Mouse (Mus musculus) brain, embryonic 14.5 days (tissue): ENCODE results near the gene Pgghg. TPM values are rescaled to one million over a fixed set of nuclear protein-coding genes. Genes with fewer than 3 reads are reported as not detected.

ENCODE experiments used
- DNase-seq: peaks from one replicate; pipeline ENCODE4 v3.0.0-alpha.2; 2011; ENCODE audit warnings: low read depth
- CTCF ChIP-seq: fragments of 200-500 bp; IDR thresholded peaks from 2 replicates; pipeline ENCODE4 v1.5.1; 2012; ENCODE audit warnings: inconsistent platforms, mild to moderate bottlenecking, moderate library complexity, borderline replicate concordance; ENCODE audit not compliant: insufficient read depth, insufficient read length; ENCODE audit errors: extremely low read depth
- POLR2A ChIP-seq: fragments of 200-500 bp; IDR thresholded peaks from 2 replicates; pipeline ENCODE4 v1.6.1; 2012; ENCODE audit warnings: mild to moderate bottlenecking, inconsistent platforms, borderline replicate concordance; ENCODE audit not compliant: poor library complexity, insufficient read depth, insufficient read length, severe bottlenecking; ENCODE audit errors: extremely low read depth
- polyA plus RNA-seq: library from polyadenylated mRNA; depleted of rRNA; stranded (reverse); fragments of >200 nt; gene quantifications from 2 replicates; pipeline ENCODE4 v1.2.3, GENCODE M21; 2012

Pgghg gene
- polyA plus RNA-seq, 1 experiment, result 13.2 TPM

DNA sequence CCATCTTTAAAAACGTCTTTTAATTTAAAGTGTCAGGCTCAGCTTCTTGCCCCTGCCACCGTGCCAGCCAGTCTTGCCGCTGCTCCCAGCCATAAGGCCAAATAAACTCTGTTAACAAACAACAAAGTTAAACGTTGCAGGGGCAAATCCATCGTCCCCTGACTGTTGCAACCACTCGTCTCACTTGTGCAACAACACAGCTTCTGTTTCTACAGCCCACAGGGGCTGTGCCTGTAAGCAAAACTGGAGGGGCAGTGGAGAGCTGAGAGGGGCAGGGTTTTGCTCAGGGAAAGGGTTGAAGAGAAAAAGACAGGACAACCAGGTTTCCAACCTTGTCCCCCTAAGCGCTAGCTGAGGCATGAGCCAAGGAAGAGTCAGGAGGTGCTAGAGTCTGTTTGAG lies 33.0 kb upstream of the Pgghg start:
- no peak for DNase-seq
- TF ChIP-seq POLR2A, result no peak
- no peak for TF ChIP-seq CTCF

GRCm38 (mm10) chr7:140908634-140909107 lies 32.5 kb upstream of the Pgghg start:
- peak; percentile 82 for DNase-seq
- peak; percentile 86 for TF ChIP-seq CTCF
- TF ChIP-seq POLR2A, result no peak

DNA sequence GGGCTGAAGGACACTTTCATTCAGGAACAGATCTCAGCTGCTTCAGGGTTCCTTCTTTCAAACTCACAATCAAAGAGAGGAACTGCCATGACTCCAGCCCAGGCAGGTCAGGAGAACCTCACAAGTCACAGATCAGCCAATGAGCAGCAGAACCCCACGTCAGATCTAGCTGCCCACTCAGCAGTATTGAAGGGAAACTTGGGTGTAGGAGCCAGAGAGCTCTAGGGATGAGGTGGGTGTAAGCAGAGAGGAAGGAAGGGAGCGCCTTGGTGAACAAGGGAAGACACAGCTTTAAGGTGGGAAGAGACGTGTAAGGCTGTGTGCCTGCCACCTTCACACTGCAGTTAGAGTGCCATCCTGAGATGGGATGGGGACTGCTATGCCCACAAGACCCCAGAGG lies 28.9 kb upstream of the Pgghg start:
- DNase-seq, result no peak
- TF ChIP-seq CTCF (no peak), POLR2A (no peak)

GRCm38 (mm10) chr7:140912846-140913482 lies 28.2 kb upstream of the Pgghg start:
- no peak for DNase-seq
- no peak for TF ChIP-seq CTCF
- no peak for TF ChIP-seq POLR2A

DNA sequence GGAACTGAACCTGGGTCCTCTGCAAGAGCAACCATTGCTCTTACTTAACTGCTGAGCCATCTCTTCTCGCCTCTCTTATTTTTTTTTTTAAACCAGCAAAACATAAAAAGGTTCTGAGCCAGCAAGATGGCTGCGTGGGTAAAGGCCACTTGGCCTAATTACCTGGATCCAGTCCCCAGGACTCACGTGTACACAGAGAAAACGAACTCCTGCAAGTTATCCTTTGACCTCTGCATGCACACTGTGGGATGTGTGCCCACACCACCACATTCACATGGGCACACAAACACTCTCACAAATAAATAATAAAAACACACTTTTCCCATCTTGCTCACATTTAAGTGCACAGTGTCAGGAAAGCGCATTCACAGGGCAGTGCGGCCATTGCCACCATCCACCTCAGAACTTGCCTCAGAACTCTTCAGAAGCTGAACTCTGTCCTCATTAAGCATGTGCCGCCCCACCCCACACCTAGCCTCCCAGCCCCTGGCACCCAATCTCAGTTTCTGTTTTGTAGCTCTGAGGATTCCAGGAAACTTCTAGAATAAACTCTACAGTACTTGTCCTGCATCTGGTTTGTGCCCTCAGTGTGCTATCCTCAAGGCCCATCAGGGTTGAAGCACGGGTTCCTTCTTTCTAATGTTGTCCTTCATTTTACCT lies 27.0 kb upstream of the Pgghg start:
- no peak for TF ChIP-seq POLR2A
- no peak for TF ChIP-seq CTCF
- no peak for DNase-seq

- DNase-seq, result no peak
- no peak for TF ChIP-seq CTCF
Observed at GRCm38 (mm10) chr7:140919911-140920310, 21.3 kb upstream of the Pgghg start.

DNA sequence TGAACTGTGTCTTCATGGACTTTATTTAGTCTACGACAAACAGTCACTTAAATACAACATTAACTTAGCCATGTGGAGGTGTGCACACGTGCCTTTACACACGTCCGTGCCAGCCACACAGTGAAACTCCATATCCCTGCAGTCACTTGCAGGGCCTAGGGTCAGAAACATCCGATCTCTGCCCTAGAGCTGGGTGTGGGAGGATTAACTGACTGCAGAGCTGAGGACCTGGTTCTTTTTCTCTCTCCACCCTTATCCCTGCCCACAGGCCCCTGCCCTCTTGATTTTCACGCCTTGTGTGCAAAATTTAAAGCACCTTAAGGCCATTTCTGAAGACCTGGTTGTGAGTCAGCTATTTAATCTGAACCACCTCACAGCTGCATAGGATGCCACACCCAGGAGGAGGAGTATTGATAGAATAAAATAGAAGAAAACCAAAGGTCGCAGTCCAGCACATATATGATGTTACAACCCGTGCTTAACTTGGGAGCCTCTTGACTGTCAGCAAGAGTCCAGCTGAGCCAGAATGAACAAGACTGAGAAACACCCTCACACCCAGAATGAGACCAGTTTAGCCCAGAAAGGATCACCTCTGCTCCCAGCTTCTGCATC lies 20.7 kb upstream of the Pgghg start, which contains the start of gene Nlrp6:
TSS of gene Nlrp6 (plus strand) at position 485 of the 612 bp plus-strand sequence.
- DNase-seq, result no peak
- TF ChIP-seq CTCF (no peak), POLR2A (no peak)

- DNase-seq, result no peak
- TF ChIP-seq POLR2A (no peak), CTCF (no peak)
Observed at GRCm38 (mm10) chr7:140921225-140921975, 19.8 kb upstream of the Pgghg start.

DNA sequence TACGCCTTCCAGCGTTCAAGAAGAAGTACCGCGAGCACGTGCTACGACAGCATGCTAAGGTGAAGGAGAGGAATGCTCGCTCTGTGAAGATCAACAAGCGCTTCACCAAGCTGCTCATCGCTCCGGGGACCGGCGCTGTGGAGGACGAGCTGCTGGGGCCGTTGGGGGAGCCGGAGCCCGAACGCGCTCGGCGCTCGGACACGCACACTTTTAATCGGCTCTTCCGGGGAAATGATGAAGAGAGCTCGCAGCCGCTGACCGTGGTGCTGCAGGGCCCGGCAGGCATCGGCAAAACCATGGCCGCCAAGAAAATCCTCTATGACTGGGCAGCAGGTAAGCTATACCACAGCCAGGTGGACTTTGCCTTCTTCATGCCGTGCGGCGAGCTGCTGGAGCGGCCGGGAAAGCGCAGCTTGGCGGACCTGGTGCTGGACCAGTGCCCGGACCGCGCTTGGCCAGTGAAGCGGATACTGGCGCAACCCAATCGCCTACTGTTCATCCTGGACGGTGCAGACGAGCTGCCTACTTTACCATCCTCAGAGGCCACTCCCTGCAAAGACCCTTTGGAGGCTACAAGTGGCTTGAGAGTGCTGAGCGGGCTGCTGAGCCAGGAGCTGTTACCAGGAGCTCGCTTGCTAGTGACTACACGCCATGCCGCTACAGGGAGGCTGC lies 18.7 kb upstream of the Pgghg start:
- peak; percentile 68 for DNase-seq
- TF ChIP-seq POLR2A (no peak), CTCF (no peak)

DNA sequence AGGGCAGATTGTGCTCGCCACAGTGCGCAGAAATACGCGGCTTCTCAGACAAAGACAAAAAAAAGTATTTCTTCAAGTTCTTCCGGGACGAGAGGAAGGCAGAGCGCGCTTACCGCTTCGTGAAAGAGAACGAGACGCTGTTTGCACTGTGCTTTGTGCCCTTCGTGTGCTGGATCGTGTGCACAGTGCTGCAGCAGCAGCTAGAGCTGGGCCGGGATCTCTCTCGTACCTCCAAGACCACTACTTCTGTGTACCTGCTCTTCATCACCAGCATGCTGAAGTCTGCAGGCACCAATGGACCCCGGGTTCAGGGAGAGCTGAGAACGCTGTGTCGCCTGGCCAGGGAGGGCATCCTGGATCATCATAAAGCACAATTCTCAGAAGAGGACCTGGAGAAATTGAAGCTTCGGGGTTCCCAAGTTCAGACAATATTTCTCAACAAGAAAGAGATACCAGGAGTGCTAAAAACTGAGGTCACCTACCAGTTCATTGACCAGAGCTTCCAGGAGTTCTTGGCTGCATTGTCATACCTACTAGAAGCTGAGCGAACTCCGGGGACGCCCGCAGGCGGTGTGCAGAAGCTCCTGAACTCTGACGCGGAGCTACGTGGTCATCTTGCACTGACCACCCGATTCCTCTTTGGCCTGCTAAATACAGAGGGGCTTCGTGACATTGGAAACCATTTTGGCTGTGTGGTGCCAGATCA lies 18.0 kb upstream of the Pgghg start:
- DNase-seq, result no peak
- no peak for TF ChIP-seq POLR2A
- no peak for TF ChIP-seq CTCF

DNA sequence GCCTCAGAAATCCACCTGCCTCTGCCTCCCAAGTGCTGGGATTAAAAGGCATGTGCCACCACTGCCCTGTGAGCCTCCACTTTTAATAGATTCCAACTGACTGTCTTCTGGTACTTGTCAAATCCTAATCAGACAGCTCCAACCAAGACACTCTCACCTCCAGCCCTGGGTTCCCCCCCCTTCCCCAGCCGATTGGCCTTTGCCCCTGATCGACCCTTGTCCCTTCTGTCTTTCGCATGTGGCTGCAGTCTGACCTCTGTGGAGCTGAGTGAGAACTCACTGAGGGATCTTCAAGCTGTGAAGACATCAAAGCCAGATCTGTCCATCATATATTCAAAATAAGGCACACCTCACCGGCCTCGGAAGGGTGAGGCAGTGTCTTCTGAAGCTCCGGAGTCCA lies 14.0 kb upstream of the Pgghg start:
- no peak for DNase-seq
- TF ChIP-seq POLR2A, result no peak
- TF ChIP-seq CTCF, result no peak

GRCm38 (mm10) chr7:140938436-140938835 lies 2.8 kb upstream of the Pgghg start:
- TF ChIP-seq CTCF, result peak; percentile 26; the same call in 1 of the 2 replicates
- no peak for TF ChIP-seq POLR2A
- DNase-seq, result no peak
